Mouse (Mus musculus): ENCODE measurements at regions not wholly inside any gene's neighbourhood (a gene's known extent, or its start where the extent isn't known, plus 50 kb on each side); places are given as distances from the start of the nearest gene placed in this dataset.
A peak's percentile ranks its signal among the peaks of the same experiment; 100 is the strongest.

DNA sequence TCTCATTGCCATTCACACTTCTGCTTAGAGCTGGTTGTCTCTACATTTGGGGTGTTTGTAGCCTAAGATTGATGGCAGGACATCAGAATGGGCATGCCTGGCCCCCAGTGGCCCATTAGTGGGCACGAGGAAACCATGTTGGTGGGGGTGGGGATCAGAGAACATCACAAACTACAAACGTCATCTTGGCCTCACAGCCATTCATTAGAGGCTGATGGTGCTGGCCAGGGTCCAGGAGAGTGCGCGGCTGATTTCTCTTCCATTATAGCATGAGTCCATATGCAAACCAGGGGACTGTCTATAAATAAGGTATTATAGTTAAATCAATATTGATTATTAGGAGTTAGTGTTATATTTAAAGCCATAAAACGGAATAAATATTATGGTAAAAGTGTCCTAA lies 67.9 kb downstream of the 3100002H09Rik start:
- DNase-seq: peak; percentile 53

DNA sequence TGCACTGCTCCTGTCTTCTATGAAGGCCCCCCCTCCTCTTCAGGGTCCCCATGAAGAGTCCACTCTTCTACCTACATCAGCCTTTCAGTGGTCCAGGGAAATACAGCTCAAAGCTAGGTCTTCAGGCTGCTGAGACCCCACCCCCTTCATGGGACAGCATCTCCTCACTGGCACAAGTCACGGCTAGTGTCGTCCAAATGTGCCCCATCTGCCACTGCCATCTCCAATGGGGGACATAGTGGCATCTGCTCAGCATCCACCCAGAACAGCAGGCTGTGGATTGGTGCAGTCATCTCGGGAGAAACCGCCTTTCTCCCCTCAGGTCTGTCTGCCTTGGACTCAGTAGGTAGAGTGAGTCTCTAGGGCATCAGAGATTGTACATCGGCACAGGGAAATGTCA lies 72.1 kb downstream of the 3100002H09Rik start:
- no peak for DNase-seq

DNA sequence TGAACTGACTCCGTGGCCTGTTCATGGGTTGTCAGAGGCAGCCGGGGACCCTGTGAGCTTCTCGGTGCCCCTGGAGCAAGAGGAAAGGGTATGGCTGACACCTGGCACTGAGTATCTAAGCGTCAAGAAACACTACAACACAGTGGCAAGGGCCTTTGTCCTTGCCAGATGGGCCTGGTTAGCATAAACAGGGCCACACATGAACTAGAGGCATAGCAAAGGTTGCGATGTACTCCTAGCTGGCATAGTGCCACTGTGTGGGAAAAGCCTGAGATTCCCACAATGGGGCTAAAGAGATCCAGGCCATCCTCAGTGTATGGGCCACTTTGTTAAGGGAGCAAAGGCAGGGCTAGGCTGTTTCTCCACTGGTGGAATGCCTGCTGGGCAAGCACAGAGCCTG lies 72.9 kb downstream of the 3100002H09Rik start:
- DNase-seq: peak; percentile 48

DNA sequence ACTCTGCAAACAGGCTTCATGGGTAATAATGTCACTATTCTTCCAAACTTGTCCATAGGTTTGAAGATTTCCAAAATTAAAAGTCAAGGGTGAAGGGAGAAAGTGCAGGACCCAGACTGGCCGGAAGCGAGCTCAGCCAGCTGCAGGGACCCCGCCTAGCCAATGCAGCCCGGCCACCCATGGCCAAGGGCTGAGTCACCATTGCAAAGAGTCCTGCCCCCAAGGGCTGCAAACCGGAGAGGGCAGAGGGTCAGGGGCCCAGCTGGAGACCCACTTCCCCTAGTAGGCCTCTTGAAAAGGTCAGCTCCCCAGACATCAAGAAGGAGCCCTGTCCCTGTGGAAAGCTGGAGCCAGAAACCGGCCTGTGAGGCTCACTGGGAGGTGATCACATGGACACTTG lies 77.0 kb downstream of the 3100002H09Rik start:
- DNase-seq: no peak

DNA sequence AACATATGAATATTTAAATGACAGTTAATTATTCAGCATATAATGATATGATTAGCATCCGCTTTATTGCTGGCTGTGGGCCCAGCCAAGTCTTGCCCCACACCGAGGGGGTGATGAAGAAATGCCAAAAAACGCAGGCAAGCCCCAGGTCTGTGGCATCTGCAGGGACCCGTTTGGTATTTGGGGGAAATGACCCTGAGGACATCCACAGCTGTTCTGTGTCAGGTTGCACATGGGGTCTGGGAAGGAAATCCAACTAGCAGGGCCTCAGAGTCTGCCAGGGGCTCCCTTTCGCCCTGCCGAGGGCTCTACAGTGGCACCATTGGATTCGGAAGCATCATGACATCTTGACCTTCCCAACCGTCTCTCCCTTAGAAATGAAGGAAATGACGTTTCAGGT lies 80.0 kb downstream of the 3100002H09Rik start:
- no peak for DNase-seq

DNA sequence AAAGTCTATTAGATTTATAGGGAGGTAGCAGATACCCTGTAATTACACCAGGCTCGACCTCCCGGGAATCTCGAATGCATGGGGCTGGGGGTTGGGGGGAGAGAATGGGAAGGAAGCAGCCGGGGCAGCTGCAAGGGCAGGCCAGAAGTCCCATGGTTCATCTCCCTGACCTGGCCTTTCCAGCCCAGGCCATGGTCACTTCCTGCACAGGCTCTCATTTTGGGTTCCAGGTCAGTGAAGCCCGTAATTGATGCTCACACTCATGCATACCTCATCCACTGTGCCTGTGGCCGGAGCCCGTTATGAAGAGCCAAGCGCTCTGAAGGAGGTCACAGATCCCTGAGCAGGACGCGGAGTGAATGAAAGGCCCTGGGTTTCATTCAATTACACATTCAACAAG lies 83.8 kb downstream of the 3100002H09Rik start:
- DNase-seq: peak; percentile 61

DNA sequence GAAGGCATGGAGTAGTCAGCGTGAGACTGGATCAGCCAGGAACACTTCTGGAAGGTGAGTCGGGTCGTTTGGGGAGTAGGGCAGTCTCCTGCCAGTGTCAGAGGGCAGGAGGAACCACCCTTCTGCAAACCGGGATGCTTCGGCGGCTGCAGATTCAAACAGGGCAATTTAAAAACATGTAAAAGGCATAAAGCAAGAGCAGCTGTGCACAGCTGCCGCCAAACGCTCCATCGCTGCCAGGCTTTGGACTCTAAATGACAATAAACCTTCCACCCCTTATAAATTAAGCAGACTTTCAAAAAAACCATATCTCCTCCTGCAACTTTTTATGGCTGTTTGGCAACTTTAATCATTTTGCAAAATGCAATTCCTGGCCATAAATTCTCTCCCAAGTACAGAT lies 84.2 kb downstream of the 3100002H09Rik start:
- no peak for DNase-seq

DNA sequence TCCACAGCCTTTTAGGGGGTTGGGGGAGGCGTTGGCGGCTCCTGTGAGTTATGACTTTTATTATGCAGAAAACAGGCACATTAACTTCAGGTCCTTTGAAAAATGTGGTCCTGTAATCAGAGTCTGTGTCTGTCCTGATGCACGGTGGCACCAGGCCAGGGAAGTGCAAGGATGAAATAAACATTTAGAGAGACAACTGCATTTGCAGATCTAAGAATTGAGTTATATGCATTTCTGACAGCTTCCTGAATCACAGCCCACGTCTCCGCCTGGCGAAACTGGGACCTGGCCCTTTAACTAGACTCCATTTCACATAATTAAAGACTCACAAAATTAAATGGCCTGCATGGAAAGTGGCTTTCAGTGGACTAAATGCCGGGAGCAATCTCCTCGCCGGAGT lies 90.3 kb downstream of the 3100002H09Rik start:
- no peak for DNase-seq

DNA sequence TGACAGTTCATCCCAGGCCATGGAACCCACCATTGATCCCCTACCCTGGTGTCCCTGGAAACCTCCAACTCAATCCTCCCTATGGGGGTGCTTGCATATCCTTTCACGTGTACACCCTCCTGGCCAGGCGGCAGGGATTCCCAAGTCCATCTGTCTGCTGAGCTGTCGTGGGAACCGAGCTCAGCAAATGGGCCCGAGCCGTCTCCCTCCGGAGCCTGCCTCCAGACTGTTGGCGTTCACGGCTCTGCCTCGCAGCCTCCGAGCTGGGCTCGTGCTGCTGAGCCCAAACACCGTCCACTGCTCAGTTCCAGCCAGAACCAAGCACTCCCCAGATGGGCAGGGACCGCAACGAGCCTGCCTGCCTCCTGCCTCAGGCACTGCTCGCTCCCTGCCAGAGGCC lies 98.8 kb downstream of the 3100002H09Rik start:
- DNase-seq: no peak

DNA sequence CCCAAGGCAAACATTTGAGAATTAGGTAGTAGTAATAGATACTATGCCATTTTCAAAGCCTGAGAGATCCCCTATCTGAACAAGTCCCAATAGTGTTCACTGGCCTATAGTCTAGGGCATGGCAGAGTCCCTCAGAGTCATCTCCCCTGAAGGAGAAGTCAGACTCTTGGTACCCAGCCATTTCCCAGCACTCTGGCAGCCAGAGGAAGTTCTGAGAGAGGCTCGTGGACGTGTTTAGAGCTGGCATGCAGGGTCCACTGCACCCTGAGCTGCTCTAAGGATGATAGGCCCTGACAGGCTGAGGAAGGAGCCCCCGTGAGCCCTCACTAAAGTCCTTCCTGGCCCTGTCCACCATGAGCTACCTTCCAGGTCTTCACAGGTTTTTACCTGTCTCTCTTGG lies 99.8 kb downstream of the 3100002H09Rik start:
- DNase-seq: no peak

DNA sequence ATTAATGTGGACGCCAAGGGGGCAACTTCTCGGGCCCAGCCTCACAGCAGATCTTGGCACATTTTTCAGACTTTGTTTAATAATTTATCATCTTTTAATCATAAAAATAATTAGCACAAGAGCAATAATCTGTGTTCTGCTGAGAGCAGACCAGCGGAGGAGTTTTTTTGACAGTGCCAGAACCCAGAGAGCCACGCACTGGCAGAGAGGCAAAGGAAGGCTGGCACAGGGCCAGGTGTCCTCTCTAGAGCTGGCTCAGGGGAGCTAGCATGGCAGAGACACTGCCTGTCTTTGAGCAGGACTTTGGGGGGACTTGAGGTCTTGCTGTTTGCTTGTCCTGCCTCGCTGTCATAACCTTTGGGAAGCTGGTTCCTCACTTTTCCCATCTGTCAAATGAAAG lies 100.9 kb downstream of the 3100002H09Rik start:
- DNase-seq: peak; percentile 47

DNA sequence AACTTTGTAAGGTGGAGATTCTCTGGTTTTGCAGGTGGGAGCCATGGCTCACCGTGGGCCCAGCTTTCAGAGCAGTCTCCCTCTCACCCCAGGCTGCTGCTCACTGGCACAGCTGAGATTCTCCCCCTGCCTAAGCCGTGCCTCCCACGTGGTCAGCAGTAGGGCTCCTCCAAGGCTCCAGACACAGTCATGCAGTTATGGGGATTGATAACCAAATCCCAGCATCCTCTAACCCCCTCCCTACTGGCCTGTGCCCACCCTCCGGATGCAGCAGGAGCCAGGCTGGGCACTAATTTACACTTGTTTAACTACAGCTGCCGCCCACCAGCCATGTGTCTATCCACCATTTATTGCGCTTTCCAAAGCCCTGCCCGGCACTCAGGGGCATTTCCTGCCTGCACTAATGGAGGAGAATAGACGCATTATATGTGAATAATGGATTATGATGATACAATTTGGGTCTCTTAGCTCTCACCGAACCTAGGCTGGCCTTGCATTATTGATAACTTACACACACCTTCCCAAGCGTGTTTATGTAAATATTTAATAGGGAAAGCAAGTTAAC lies 104.4 kb downstream of the 3100002H09Rik start:
- DNase-seq: peak; percentile 39

DNA sequence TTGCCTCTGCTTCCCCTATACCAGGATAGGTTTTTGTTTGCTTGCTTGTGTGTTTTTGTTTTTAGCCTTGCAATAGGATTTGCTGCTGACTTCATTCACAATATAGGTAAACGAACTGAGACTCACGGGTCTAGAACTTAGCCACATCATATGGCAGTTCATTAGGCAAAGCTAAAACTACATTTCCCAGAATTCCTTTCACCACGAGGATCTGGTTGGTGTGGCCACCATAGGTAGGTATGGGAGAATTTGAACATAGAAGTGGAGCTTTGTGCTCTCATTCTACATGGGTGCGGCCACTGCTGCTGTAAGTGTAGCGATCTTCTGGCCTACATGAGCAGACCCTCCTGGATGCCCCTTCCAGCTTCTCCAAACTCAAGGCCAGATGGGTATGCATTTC lies 108.8 kb downstream of the 3100002H09Rik start:
- no peak for DNase-seq

DNA sequence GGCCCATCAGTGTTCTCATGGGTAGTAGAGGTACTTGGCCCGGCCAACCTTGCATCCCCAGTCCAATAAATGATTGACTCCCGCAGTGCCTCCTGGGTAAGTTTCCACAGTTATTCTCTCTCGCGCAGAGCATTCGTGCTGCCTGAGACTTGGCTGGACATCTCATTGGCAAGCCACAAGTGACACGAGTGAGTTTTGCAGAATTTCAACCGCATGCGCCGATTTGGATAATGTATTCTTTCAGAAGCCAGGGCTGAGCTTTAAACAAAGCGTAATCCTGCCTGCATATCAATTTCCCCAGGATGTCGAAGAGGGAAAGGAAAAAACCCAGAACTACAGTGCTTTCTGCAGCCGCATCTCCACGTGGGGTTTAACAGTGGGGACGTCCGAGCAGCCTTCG lies 112.6 kb downstream of the 3100002H09Rik start:
- no peak for DNase-seq

DNA sequence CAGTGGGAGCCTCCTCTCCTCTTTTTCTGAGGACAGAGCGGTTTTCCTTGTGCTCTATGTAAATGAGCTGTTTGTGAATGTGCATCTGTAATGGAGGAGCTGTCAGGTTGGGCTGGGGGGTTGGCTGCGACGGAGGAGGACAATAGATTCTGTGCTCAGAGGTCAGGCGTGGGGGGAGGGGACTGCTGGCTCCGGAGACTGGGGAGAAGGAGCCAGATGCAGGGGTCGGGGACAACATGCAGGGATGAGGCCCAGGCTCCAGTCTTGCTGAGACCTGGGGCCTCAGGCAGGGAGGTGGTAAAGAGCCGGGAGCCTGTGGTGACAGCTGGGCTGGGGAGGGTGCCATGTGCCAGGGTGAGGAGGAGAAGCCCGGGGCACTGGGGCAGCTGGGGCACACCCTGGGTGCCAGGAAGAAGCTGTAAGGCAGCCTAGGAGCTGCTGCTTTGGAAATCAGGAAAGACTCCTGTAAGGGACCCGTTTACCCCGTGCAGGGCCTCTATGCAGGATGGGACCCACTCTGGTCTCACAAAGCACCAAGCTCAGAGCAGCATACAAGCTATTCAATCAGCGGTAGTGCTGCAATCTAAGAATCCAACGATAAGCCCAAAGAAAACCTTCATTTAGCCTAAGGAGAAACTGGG lies 124.5 kb downstream of the 3100002H09Rik start:
- peak; percentile 88 for DNase-seq

DNA sequence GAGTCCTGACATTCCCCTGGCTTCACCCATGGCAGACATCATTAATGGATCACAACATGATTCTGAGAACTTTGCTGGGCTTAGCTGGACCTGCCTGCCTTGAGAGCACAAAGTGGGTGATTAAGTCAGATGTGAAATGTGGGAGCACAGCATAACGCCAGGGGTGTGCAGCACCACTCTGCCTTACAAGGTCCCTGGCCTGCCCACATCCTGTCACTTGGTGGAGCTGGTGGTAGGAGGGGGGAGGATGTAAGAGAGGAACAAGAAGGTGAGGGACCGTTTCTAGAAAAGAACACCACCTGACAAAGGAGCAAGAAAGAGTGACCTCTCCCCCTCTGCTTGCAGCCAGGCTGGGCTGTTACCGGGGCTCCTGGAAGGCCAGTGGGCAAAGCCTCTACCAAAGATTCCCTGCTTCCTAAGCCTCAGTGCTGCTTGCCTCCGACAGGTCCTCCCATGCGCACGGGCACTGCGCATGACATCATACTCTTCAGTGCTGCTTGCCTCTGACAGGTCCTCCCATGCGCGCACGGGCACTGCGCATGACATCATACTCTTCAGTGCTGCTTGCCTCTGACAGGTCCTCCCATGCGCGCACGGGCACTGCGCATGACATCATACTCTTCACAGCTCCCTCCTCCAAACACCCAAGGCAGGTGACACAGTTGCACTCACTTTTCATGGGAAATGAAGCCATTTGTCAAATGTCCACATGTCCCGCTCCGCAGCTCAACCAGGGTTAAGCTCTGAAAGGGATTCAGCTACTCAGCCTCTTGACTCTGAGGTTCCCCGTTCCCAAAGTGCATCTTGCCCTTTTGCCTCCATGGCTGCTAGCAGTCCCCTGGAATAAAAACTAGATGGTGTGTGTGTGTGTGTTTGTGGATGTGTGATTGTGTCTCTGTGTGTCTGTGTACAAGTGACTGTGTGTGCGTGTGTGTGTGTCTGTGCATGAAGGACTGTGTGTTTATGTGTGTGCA lies 125.7 kb downstream of the 3100002H09Rik start:
- DNase-seq: peak; percentile 61

DNA sequence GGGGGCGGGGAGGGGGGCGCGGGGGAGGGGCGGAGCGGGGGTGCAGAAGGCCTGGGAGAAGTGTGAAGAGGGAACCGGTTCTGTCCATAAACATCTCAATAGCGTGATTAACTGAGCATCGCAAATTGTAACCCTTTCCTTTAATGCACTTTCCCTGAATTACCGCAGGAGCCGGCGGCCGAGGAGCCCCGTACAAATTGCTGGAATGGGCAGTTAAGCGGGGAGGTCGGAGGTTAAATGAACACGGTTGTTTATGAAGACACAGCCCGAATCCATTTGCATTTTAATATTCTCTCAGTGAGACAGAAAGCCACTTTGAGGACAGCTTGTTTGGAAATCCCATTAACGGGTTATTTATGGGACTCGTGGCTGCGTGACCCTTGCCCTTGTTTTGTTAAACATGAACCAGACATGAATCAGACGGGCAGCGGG lies 132.7 kb downstream of the 3100002H09Rik start:
- DNase-seq: peak; percentile 69

DNA sequence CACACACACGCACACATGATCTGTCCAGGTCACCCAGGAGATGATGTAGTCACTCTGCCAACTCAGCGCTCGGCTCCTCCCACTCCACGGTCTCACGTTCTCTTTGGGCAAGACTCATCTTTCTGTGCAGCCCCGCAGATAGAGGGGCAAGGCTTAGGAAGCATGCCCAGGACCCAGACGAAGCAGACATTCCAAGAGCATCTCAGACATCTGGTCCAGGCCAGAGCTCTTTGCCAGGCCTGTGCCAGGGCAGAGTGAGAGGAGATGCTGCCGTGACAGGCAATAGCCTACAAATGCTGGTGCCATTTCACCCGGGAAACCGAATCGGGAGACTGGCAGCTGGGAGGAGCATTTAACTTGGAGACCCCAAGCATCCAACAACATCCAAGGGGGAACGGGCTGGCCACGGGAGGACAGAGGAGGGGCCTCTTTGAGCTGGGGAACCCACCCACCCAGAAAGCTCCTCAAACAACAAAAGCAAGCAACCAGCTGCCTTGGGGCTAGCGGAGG lies 133.2 kb downstream of the 3100002H09Rik start:
- DNase-seq: peak; percentile 64

DNA sequence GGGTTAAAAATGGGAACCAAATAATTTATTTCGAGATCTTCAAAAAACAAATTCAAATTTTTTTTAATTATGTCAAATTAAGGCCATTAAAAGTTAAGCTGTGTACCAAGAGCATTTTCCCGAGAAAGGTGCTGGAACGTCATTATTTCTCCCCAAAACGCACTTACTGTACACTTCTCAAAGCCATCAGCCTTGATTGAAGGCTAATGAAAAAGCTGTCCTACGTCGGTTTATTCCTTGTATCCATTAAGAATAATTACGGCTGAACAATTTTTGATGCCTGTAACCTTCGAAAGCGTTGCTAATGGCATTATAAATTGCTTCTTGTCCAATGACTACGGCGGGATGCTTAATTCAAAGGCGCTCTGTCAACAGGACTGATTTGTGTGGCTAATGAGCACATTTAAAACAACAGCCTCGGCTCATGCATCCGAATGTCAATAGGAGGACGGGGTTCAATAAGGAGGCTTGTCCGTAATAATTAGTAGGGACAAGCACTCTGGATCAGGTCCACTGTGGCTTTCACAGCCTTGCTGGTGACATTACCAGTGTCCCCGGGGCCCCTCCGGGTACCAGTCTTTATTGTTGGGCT lies 145.3 kb downstream of the 3100002H09Rik start:
- peak; percentile 91 for DNase-seq

DNA sequence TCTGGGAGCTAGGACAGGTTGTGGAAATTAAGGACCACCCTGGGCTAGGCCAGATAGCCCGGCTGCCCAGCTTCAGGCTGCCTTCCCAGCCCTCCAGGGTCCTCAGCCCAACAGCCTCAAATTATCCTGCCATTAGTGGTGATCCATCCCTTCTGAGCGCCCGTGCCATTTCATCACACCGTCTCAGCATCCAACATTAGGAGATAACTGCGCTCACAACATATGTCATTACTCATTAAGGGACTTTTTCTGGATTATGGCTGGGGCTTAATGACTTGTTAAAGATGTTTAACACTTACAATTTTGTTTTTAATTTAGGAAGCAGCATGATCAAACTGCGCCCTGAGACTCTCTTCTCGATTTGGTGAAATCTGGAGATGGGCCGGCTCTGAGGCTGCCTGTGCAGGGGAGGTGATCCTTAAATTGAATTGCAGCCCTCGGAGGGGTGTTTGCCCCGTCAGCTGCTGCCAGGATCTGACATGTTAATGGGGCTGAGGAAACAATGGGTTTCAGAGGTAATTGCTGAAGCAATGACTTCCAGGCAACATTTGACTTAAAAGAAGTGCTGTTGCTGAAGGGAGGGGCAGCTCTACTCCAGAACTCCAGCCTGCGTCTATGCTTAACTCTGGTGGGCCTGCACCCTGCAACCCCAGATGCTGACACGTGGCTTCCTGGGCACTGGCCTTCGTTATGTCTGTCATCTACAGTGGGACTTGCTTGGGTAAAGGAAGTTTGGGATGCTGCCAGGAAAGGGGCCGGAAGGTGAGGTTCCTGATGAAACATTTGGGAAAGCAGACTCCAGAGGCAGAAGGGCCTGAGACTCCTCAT lies 154.9 kb downstream of the 3100002H09Rik start:
- no peak for DNase-seq

DNA sequence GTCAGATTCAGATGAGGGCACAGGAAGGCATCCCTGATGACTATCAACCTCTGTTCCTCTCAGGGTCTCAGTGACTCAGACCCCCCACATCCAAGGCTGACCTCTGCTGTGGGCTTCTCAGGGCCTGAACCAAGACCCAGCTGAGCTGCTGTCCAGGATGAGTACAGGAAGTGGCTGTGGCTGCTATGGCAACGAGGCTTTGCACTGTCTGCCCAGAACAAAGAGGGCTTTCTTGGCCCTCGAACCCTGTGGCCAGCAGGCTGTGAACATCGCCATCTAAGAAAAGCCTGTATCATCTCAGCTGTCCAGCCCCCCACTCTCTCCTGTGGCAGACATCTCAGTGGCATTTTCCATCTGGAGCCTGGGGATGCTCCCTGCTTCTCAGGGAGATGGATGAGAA lies 159.5 kb downstream of the 3100002H09Rik start:
- DNase-seq: peak; percentile 92

DNA sequence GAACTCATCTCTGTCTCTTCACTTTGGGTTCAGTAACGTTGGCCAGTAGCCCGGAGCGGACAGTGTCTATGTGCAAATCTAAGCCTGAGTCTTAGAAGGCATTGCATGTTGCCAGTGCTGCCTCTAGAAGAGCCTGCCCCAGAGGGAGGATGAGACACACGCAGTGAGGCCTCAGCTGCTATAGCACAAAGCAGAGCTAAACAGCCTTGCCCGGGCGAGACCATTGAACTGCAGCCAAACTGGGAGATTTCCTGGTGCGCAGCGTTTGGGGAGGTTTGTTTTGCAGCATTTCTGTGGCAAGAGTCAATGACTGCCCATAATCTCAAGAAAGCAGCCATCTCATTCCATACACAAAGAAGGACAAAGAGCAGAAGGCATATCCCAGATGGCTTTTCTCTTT lies 164.0 kb downstream of the 3100002H09Rik start:
- DNase-seq: no peak
